Mouse (Mus musculus): ENCODE results near the gene Erp29. TPM values are rescaled to one million over a fixed set of nuclear protein-coding genes. Genes with fewer than 3 reads are reported as not detected.
A peak's percentile ranks its signal among the peaks of the same experiment; 100 is the strongest.
"Not testable (repeated sequence)": the region's sequence is repeated elsewhere in the genome, so short reads cannot be mapped to it uniquely, and the experiment has no call there.

The Erp29 gene
- 100 to 1,000 TPM; 152 to 170 TPM for total RNA-seq (2021)
- long read RNA-seq, experiment 1, full-length matches to known transcripts: 81 of 91 reads
- long read RNA-seq, experiment 1, partial matches to known transcripts: 0 of 91 reads
- long read RNA-seq, experiment 1, other reads (novel, unspliced or antisense): 10 of 91 reads
- long read RNA-seq, experiment 2, full-length matches to known transcripts: 67 of 80 reads
- long read RNA-seq, experiment 2, partial matches to known transcripts: 10 of 80 reads
- long read RNA-seq, experiment 2, other reads (novel, unspliced or antisense): 3 of 80 reads

DNA sequence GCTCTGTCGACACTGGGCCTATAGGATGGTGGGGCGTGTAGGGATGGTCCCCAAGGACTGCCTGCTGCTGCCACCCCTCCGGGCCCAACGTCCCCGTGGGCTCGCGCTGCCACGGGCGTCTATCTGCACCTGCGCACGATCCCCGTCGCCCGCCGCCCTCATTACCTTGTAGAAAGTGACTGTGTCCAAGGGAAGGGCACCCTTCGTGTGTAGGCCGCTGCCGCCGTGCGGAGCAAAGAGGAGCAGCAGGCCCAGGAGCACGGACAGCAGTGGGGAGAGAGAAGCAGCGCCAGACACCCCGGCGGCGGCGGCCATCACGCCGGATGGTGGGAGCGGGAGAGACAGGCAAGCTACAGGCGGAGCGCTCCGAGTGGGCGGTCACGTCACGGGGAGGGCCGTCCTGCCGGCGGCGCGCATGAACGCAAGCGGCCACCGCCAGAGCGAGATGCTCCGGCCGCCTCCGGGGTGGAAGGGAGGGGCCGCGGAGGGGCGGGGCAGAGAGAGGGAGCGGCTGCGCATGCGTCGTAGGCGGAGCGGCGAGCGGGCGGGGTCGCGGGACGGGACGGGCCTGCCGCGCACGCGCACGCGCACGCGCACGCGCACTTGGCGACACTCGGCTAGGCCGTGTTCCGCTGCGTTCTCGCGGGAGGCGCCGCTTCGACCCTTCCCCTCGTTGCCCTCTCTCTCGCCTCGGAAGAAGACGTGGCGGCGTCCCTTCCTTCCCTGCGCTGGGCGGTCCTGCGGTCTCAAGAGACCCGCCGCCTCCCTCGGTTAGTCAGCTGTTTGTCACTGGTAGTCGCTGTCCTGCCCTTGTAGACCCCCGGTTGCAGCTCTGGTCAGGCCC lies at the start of gene Erp29:
Gene Erp29, minus strand, starts transcription at position 481 of the 844 bp plus-strand sequence.
- peak; percentile 98 for DNase-seq (ENCODE audit: low spot score in 2 of 2)
- intact Hi-C loops (cut with DNase I): loop anchor here (2.0 kb wide), 1 partner anchor 25 kb away; no protein-coding TSS in a partner anchor

DNA sequence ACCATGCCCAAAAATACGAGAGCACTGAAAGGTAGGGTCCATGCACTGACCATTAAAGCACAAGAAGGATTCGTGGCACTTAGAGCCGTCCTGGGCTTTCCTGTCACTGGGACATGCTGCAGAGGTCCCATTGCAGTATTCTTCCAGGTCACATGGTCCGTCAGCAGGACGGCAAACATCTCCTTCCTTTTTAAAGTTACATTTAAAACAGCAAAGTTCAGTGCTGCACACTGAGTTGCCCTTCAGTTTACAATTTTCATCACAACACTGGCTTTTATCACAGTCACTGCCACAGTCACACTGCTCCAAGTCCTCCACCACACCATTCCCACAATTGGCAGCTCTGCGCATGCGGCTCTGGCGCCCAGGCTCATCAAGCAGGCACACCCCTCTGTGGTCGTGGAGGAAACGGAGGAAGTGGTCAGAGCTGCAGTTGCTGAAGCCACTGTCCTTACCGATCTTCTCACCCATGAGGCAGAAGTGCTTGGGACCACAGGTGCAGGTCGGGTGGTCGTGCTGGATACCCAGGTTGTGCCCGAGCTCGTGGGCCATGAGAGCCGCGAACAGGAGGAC lies 49.2 kb upstream of the Erp29 start:
- intact Hi-C loops (cut with DNase I); DNase-seq (ENCODE audit: low spot score in 2 of 2): not testable (repeated sequence)

DNA sequence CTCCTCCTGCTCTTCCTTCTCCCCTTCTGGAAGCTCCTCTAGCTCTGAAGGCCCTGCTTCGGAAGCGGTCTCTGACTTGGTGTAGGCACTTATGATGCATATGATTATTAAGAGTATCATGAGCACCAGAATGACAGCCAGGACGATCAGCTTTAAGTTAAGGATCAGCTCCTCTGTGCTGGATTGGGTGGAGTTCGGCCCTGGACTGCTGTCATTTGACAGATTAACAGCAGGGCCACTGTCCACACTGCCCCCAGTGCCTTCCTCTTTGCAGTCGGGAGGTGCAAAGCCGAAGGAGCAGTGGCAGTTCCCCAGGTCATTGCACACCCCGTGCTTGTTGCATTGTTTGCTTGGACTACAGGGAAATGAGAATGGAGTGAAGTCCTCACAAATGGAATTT lies 48.4 kb upstream of the Erp29 start:
- intact Hi-C loops (cut with DNase I): no loop called here
- no peak for DNase-seq (ENCODE audit: low spot score in 2 of 2)

DNA sequence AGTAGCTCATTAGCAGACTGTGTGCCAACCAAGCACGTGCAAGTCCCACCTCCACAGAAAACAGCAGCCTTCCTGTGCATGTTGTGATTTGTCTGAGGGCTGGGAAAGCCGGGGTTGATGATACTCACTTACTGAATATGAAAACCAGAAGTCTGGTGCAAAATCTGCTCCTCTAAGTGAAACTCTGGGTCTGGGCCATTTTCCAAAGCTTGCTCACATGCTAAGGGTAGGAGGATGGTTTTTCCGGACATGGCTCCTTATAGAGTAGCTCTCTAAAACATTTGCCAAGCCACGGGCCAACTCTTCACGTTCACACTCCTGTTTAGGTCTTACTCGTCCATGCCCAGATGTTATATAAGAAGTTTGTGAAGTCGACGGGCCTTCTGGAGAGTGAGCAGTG lies 41.0 kb upstream of the Erp29 start:
- intact Hi-C loops (cut with DNase I): no loop called here
- peak; percentile 60 to 82 for DNase-seq (ENCODE audit: low spot score in 2 of 2)

DNA sequence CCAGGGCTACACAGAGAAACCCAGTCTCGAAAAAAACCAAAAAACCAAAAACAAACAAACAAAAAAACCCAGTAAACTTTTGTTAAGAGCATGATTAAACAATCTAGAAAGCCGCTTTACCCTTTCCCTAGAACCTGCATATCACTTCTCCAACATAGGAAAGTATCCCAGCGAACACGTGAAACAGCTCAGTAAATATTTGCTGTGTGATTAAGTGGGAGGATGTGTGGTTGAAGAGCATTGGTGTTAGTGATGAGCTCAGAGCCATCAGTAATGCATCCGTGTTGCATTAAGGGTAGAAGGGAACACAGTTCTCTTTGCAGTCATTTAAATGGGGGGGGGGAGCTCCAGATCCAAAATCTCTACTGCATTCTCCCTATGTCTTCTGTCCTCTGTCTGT lies 32.5 kb upstream of the Erp29 start:
- intact Hi-C loops (cut with DNase I): no loop called here
- DNase-seq (ENCODE audit: low spot score in 2 of 2): no peak

DNA sequence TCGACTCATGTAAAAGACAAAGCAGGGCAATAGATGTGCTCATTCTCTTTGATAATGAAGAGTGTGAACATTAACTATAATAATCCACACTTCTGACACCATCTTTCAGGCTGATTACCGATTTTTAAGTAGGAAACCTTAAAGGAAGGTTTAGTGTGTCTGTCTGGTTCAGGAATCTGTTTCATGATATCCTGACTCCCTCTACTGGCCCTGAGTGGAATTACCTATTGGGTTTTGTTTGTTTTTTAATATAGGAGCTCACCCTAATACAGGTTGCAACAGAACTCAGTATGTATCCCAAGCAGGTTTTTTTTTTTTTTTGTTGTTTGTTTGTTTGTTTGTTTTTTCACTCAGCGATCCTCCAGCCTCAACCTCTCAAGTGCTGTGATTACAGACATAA lies 25.4 kb upstream of the Erp29 start:
- intact Hi-C loops (cut with DNase I): loop anchor here (2.0 kb wide), 1 partner anchor 25 kb away; the partner anchor contains the start of gene Erp29
- peak; percentile 68 to 81 for DNase-seq (ENCODE audit: low spot score in 2 of 2)

DNA sequence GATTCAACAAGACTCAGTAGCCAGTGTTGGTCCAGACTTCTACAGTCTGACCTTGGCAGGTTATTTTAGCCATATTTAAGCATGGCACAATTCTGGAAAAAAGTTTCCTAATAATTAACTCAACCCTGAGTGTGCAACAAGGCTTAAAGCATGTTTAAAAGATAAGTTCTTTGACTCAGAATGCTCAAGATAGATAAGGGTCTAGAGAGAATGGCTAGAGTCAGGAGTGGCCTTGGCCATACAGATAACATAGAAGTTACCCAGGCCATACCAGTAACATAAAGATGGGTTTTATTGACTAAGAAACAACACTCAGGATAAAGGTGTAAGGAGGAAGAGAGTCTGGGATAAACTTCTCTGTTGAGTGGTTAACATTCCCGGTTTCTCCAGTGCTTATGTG lies 23.7 kb upstream of the Erp29 start:
- no peak for DNase-seq (ENCODE audit: low spot score in 2 of 2)
- intact Hi-C loops (cut with DNase I): loop anchor here (2.0 kb wide), 1 partner anchor 23 kb away; the partner anchor contains the start of gene Erp29

DNA sequence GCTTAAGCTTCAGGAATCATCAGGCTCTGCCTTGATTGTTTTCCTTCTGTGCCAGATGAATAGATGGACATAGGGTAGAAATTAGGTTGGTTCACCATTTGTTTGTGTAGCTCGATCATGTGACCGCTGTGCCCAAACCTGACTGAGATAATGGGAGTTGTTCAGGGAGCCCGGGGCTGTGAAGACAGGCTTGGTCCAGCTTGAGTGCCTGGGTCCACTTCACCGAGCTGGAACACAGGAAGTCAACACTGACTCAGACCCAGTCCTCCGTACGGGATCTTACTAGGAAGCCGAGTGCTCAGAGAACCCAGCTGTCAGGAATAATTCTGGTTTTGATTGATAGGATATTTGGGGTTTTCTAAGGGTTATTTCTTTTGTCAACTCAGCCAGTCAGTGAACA lies 22.3 kb upstream of the Erp29 start:
- intact Hi-C loops (cut with DNase I): no loop called here
- DNase-seq (ENCODE audit: low spot score in 2 of 2): no peak

DNA sequence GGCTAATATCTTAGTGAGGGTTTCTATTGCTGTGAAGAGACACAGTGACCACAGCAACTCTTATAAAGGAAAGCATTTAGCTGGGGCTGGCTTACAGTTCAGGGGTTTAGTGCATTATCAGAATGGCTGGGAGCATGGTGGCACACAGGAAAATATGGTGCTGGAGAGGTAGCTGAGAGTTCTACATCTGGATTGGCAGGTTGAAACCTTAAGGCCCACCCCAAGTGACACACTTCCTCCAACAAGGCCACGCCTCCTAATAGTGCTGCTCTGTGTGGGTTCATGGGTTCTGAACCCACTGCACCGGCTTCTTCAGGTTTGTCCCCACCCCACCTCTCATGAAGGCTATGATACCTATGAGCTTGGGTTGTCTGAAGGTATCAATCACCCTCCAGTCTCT lies 20.1 kb upstream of the Erp29 start:
- intact Hi-C loops (cut with DNase I): no loop called here
- DNase-seq (ENCODE audit: low spot score in 2 of 2): no peak

DNA sequence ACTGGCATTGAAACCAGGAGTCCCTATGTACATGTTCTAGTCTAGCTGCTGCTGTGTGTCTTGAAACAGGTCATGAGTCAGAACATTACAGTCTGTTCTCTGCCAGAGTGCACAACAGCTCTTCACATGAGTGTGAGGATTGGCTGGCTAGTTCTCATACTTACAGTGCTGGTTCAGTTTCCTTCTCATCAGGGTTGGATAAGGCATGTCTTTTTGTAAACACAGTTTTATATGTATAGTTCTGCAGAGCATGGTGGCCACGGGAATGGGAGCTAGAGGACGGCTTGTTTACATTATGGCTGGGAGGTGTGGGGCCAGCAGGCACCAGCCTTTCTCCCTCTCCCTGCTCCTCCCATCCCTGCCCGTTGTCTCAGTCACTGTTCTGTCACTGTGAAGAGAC lies 17.3 kb upstream of the Erp29 start:
- intact Hi-C loops (cut with DNase I): no loop called here
- no peak for DNase-seq (ENCODE audit: low spot score in 2 of 2)

DNA sequence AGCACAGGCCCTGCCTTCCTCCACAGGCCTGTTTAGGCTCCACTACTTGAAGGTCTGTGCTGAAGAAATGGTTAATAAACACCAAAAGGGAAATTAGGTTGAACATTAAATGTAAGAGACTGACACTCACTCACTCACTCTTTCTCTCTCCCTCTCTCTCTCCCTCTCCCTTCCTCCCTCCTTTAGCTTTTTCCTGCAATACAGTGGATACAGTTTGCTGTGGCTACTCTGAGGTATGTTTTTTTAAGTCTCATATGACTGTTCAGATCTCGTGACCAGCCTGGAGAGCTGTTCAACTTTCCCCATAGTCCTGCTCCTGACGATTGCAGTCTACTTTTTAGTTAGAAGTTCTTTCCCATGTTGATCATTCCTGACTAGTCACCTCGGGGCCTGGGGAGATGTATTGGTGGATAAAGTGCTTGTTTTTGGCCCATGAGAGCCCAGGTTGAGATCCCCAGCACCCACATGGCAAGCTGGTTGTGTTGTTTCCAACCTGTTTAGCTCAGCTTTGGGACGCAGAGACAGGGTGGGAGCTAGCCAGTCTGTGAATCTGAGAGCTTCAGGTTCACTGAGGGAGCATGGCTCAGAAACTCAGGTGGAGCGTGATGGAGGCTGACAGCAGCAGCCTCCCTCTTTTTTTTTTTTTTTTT lies 11.4 kb upstream of the Erp29 start:
- no peak for DNase-seq (ENCODE audit: low spot score in 2 of 2)
- intact Hi-C loops (cut with DNase I): no loop called here

DNA sequence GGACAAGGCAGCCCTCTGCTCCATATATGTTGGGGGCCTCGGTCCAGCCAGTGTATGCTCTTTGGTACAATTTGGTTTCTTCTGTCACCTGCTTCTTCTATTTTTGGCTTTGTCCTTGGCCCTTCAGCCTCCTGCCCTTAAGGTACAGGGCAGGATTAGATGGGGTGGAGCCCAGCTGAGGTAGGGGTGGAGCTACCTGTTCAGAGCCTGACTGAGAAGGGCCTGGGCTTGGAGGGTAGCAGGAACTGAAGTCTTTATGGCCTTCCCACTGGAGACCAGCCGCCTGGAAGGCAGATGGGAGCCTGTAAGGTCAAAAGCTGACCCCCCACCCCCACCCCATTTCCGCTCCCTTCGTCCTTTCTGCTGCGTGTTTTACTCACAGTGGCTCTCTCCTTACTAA lies 10.7 kb upstream of the Erp29 start:
- no peak for DNase-seq (ENCODE audit: low spot score in 2 of 2)
- intact Hi-C loops (cut with DNase I): no loop called here

DNA sequence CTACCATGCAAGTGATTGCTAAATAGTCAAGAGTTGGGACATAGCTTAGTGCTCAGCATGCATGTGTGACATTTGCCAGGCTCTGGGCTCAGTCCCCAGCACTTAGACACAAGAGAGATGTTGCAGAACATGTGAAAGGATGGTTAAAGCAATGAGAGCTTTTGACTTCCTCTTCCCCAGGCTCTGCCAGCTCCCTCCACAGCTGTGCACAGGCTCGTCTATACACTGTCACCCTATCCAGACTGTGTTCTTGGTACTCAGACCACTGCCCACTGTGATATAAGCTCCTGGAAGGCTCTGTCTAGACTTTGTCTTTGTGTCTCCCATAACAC lies 9.8 kb upstream of the Erp29 start:
- intact Hi-C loops (cut with DNase I): no loop called here
- no peak for DNase-seq (ENCODE audit: low spot score in 2 of 2)

DNA sequence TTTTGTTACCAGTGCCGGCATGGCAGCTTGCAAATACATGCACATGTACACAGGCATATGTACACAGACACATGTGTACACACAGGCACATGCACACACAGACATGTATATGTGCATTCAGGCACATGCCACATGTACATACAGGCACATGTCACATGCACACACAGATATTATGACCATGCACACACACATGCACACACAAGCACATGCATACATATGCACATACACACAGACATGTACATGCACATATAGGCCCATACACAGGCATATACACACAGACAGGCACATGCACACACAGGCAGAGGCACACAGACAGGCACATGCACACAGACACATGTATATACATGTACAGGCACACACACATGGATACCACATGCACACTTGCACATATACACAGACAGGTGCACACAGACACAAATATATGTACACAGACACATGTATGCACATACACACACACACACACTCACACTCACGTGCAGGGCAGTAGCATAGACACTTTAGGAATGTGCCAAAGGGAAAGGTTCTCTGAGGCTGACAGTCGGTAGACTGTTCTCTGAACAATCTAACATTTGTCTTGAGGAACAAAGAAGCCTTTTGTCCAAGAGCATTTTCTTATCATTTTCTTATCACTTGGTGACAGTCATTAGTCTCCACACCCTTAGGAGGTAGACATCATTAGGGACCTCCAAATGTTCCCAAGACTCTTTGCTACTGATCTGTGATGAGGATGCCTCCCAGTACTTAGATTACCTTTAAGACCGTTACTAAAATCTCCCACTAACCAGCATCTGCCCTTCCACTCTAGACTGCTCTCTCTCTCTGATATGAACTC lies 9.2 kb upstream of the Erp29 start:
- no peak for DNase-seq (ENCODE audit: low spot score in 2 of 2)
- intact Hi-C loops (cut with DNase I): no loop called here

DNA sequence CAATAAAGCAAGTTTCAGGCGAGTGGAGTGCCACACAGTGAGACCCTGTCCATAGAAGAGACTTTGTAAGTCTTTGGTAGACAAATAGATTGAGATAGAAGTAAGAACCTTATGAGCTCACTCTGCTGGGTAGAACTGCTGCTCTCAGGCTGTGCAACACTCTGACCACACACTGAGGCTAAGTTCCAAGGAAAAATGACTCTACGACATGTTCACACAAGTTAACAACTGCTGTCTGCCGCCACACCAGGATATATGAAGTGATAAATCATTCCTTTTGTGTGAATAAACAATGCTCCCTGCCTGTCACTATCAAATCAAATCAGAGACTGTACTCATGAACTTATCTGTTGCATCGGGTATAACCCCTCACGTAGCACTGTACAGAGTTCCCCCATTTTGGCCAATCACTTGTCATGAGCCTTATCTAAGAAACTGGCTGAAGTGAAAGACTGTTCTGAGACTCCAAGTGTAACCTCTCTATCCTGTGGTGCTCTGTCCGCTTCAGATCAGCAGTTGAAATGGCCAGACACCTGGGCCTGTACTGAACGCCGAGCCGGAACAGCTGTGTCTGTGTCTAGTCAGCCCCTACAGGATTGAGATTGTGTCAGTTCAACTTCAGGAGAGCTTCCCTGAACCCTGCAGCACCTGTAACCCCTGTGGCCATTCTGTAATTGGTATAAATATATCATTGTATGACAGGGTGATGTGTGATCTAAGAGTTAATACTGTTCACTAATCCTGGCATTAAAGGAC lies 3.4 kb upstream of the Erp29 start:
- intact Hi-C loops (cut with DNase I): no loop called here
- no peak for DNase-seq (ENCODE audit: low spot score in 2 of 2)

DNA sequence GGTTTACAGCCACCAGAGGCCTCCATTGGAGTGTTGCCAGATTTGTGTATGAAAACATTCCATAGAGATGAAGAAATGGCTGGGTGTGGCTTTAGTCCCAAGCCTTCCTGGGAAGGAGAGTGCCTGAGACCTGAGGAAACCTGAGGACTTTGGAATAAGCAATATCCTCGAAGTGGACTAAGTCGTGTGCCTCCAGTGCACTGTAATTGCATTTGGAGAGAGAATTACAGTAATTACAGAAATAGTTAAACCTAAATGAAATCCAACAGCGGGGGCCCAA lies 2.1 kb upstream of the Erp29 start:
- intact Hi-C loops (cut with DNase I): no loop called here
- no peak for DNase-seq (ENCODE audit: low spot score in 2 of 2)

DNA sequence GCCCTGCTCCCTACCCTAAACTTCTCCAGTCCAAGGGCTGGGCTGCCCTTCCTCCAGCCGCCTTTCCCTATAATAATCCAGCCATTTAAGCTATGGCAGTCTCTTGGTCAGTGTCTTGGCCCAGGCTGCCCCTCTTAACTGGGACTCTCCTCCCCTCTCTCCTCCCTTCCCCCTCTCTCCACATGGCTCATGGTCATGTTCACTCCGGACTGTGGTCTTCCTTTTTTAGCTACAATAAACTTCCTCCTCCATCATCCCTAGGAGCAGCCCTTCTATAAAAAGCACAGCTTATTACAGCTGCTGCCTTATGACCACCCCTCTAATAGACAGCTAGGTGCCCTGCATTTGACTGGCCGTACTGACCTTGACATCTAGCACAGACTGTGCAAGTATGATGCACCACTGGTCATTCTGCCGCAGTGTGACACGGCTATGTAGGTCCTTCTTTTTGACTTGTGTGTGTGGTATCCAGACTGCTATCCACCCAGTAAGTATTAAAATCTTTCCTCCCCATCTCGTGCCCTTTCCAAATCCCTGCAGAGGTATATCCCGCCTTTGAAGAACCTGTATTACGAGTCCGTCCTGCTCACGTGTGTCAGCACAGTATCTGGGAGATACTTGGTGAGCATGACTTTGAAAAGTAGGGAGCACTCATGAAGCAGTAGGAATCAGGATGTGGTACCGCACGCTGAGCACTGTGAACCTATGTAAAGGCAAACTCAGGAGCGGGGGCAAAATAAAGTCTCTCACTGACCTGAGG lies 1.6 kb upstream of the Erp29 start:
- no peak for DNase-seq (ENCODE audit: low spot score in 2 of 2)
- intact Hi-C loops (cut with DNase I): loop anchor here (2.0 kb wide), 1 partner anchor 23 kb away; no protein-coding TSS in a partner anchor

DNA sequence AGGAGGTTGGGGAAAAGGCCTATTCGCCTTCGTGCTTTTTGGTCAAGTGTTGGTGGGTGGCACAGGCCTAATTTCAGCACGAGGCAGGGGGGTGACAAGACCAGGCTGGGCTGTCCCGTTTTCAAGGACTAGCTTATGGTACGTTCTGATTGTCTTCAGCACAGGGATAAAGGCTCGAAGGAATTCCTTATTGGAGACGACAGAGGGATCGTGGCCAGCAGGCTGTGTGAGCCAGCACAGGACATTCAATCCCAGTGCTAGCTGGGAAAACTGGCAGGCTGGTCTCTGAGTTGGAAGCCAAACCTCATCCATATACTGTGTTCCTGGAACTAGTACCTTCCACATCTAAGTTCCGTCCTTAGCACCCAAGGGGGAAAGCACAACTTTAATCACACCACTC lies 600 bp upstream of the Erp29 start:
- peak; percentile 20 to 59 for DNase-seq (ENCODE audit: low spot score in 2 of 2)
- intact Hi-C loops (cut with DNase I): loop anchor here (2.0 kb wide), 1 partner anchor 24 kb away; no protein-coding TSS in a partner anchor
